Mouse (Mus musculus): ENCODE measurements around the gene Slc6a1. TPM values are rescaled to one million over a fixed set of nuclear protein-coding genes. Genes with fewer than 3 reads are reported as not detected.

The Slc6a1 gene
- polyA plus RNA-seq, 1 experiment from 2014 or later, result 0.64 TPM

- H3K4me1 ChIP-seq, result no peaks in the 10 kb centered on the region
- no peak overlapping the region for H3K9ac ChIP-seq
- H3K9me3 ChIP-seq (replicated peaks), result no peaks in the 10 kb centered on the region
- H3K27ac ChIP-seq (replicated peaks), result no peak overlapping the region
- H3K27me3 ChIP-seq, result 0 out of 2 replicates have a peak, but pooled peaks cover 8% of the 10 kb centered on the region
- ATAC-seq (ENCODE audit: insufficient number of reproducible peaks, low FRiP score, low TSS enrichment, low read depth), result no peak
- WGBS, result 70% methylated on average over 8 of the region's 8 CpGs
- H3K4me2 ChIP-seq (replicated peaks), result no peak overlapping the region
- H3K36me3 ChIP-seq, result no peaks in the 10 kb centered on the region
- H3K4me3 ChIP-seq (replicated peaks), result no peak overlapping the region
These were observed 81.3 kb downstream of the Slc6a1 start for GRCm38 (mm10) chr6:114363740-114364139.

DNA sequence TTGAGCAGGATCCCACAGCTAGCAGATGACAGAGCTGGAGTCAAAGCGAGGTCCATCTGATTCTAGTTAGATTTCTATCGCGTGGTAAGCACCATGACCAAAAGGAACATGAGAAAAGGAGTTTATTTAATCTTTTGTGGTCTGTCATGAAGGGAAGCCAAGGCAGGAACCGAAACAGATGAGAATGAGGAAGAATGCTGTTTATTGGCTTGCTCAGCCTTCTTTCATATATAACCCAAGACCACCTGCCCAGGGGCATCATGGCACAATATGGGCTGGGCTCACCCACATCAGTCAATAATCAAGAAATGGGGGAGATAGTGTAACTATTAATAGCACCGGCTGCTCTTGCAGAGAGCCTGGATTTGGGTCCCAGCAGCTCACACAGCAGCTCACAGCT, 82.3 kb downstream of the Slc6a1 start:
- H3K36me3 ChIP-seq, result no peaks in the 10 kb centered on the region
- H3K4me1 ChIP-seq, result no peaks in the 10 kb centered on the region
- no peak overlapping the region for H3K9ac ChIP-seq
- H3K9me3 ChIP-seq (replicated peaks), result no peaks in the 10 kb centered on the region
- WGBS, result 45% methylated on average over 5 of the region's 5 CpGs
- ATAC-seq (ENCODE audit: insufficient number of reproducible peaks, low FRiP score, low TSS enrichment, low read depth), result no peak
- H3K4me3 ChIP-seq (replicated peaks), result no peak overlapping the region
- H3K27ac ChIP-seq (replicated peaks), result no peak overlapping the region
- 0 out of 2 replicates have a peak, but pooled peaks cover 8% of the 10 kb centered on the region for H3K27me3 ChIP-seq
- H3K4me2 ChIP-seq (replicated peaks), result no peak overlapping the region

GRCm38 (mm10) chr6:114366191-114366590, 83.8 kb downstream of the Slc6a1 start:
- H3K4me3 ChIP-seq (replicated peaks), result no peak overlapping the region
- no peak overlapping the region for H3K4me2 ChIP-seq (replicated peaks)
- H3K36me3 ChIP-seq, result no peaks in the 10 kb centered on the region
- WGBS, result 73% methylated on average over 5 of the region's 5 CpGs
- no peak overlapping the region for H3K9ac ChIP-seq
- no peak for ATAC-seq (ENCODE audit: insufficient number of reproducible peaks, low FRiP score, low TSS enrichment, low read depth)
- no peaks in the 10 kb centered on the region for H3K9me3 ChIP-seq (replicated peaks)
- 0 out of 2 replicates have a peak, but pooled peaks cover 8% of the 10 kb centered on the region for H3K27me3 ChIP-seq
- H3K27ac ChIP-seq (replicated peaks), result no peak overlapping the region
- no peaks in the 10 kb centered on the region for H3K4me1 ChIP-seq

Other genes with a start within 250 kb of the Slc6a1 start
- 0.13 and 0.17 TPM in 2 replicates for gene Atp2b2, start 240.0 kb upstream of the Slc6a1 start, polyA plus RNA-seq (2015; fragmentation: Nextera tagmentation; extraction: Ambion mirVana)
- 0.35 and 0.37 TPM in 2 replicates for gene Slc6a11, start 151.4 kb upstream of the Slc6a1 start, polyA plus RNA-seq (2015; fragmentation: Nextera tagmentation; extraction: Ambion mirVana)
- gene Hrh1, start 115.3 kb downstream of the Slc6a1 start, polyA plus RNA-seq (2015; fragmentation: Nextera tagmentation; extraction: Ambion mirVana), result 0.16 and 0.17 TPM in 2 replicates

Measured in embryonic facial prominence, embryonic 15.5 days (tissue).